Mouse (Mus musculus): ENCODE data around the gene Senp6. TPM values are rescaled to one million over a fixed set of nuclear protein-coding genes. Genes with fewer than 3 reads are reported as not detected.
"Not testable (repeated sequence)": the region's sequence is repeated elsewhere in the genome, so short reads cannot be mapped to it uniquely, and the experiment has no call there.

Senp6 gene
- 15.5 TPM for polyA plus RNA-seq (2012; fragmentation: generic; extraction: Trizol)
- long read RNA-seq, experiment 1, partial matches to known transcripts, result 8 of 9 reads
- long read RNA-seq, experiment 1, other reads (novel, unspliced or antisense), result 0 of 9 reads
- long read RNA-seq, experiment 2, full-length matches to known transcripts, result 1 of 12 reads
- long read RNA-seq, experiment 2, partial matches to known transcripts, result 3 of 12 reads
- long read RNA-seq, experiment 2, other reads (novel, unspliced or antisense), result 8 of 12 reads

- H3K27me3 ChIP-seq (ENCODE audit: control insufficient read depth, insufficient read depth, insufficient read length), result no peaks in the 10 kb centered on the region
- TF ChIP-seq FOSL1 (IDR thresholded peaks at IDR 0.05; ENCODE audit: insufficient read depth, low read length, poor library complexity, severe bottlenecking) (no peak), USF1 (IDR thresholded peaks at IDR 0.05; ENCODE audit: low read depth) (no peak), MAX (IDR thresholded peaks at IDR 0.05) (no peak), CEBPB (IDR thresholded peaks at IDR 0.05; ENCODE audit: low read depth) (no peak), CTCF (IDR thresholded peaks at IDR 0.05; ENCODE audit: control insufficient read depth, insufficient read depth, insufficient read length) (no peak), MYOG (IDR thresholded peaks at IDR 0.05; ENCODE audit: control insufficient read depth, extremely low read depth, insufficient read length) (no peak), MYOD1 (IDR thresholded peaks at IDR 0.05; ENCODE audit: control insufficient read depth, insufficient read length, low read depth) (no peak)
- H3K36me3 ChIP-seq (ENCODE audit: control insufficient read depth, insufficient read depth), result no peaks in the 10 kb centered on the region
- H3ac ChIP-seq (ENCODE audit: control insufficient read depth, insufficient read length, low read depth), result peak within 1 kb of the TSS; percentile 84
- peaks cover 38% of the 10 kb centered on the region for H3K79me3 ChIP-seq (ENCODE audit: low read depth)
- H3K4me3 ChIP-seq (ENCODE audit: insufficient read depth, poor library complexity, severe bottlenecking), result peak within 1 kb of the TSS; percentile 42
- H3K79me2 ChIP-seq (ENCODE audit: control insufficient read depth, insufficient read depth), result peaks cover 45% of the 10 kb centered on the region
These were observed at the start of gene Senp6 for GRCm38 (mm10) chr9:80066367-80067220. Gene Senp6 (plus strand): TSS chr9:80066903.

- H3K4me3 ChIP-seq (ENCODE audit: insufficient read depth, poor library complexity, severe bottlenecking), result no peak overlapping the region
- TF ChIP-seq MYOD1 (IDR thresholded peaks at IDR 0.05; ENCODE audit: control insufficient read depth, insufficient read length, low read depth), result no peak
- TF ChIP-seq CEBPB (IDR thresholded peaks at IDR 0.05; ENCODE audit: low read depth), result no peak
- TF ChIP-seq MYOG (IDR thresholded peaks at IDR 0.05; ENCODE audit: control insufficient read depth, extremely low read depth, insufficient read length), result no peak
- no peaks in the 10 kb centered on the region for H3K79me2 ChIP-seq (ENCODE audit: control insufficient read depth, insufficient read depth)
- no peaks in the 10 kb centered on the region for H3K79me3 ChIP-seq (ENCODE audit: low read depth)
- no peaks in the 10 kb centered on the region for H3K36me3 ChIP-seq (ENCODE audit: control insufficient read depth, insufficient read depth)
- H3ac ChIP-seq (ENCODE audit: control insufficient read depth, insufficient read length, low read depth), result no peak overlapping the region
- no peaks in the 10 kb centered on the region for H3K27me3 ChIP-seq (ENCODE audit: control insufficient read depth, insufficient read depth, insufficient read length)
These were observed 46.3 kb upstream of the Senp6 start for GRCm38 (mm10) chr9:80020429-80020828.

GRCm38 (mm10) chr9:80021648-80022047 lies 45.1 kb upstream of the Senp6 start:
- Histone ChIP-seq H3K27me3 (ENCODE audit: control insufficient read depth, insufficient read depth, insufficient read length) (no peaks in the 10 kb centered on the region), H3K79me3 (ENCODE audit: low read depth) (no peaks in the 10 kb centered on the region), H3K36me3 (ENCODE audit: control insufficient read depth, insufficient read depth) (no peaks in the 10 kb centered on the region), H3K4me3 (ENCODE audit: insufficient read depth, poor library complexity, severe bottlenecking) (no peak overlapping the region), H3ac (ENCODE audit: control insufficient read depth, insufficient read length, low read depth) (no peak overlapping the region), H3K79me2 (ENCODE audit: control insufficient read depth, insufficient read depth) (no peaks in the 10 kb centered on the region)
- TF ChIP-seq MYOD1 (IDR thresholded peaks at IDR 0.05; ENCODE audit: control insufficient read depth, insufficient read length, low read depth) (no peak), CTCF (IDR thresholded peaks at IDR 0.05; ENCODE audit: control insufficient read depth, insufficient read depth, insufficient read length) (no peak), FOSL1 (IDR thresholded peaks at IDR 0.05; ENCODE audit: insufficient read depth, low read length, poor library complexity, severe bottlenecking) (no peak), MYOG (IDR thresholded peaks at IDR 0.05; ENCODE audit: control insufficient read depth, extremely low read depth, insufficient read length) (no peak), MAX (IDR thresholded peaks at IDR 0.05) (no peak), CEBPB (IDR thresholded peaks at IDR 0.05; ENCODE audit: low read depth) (no peak), USF1 (IDR thresholded peaks at IDR 0.05; ENCODE audit: low read depth) (no peak)

GRCm38 (mm10) chr9:80022821-80023220 lies 43.9 kb upstream of the Senp6 start:
- no peak for TF ChIP-seq CTCF (IDR thresholded peaks at IDR 0.05; ENCODE audit: control insufficient read depth, insufficient read depth, insufficient read length)
- no peak for TF ChIP-seq USF1 (IDR thresholded peaks at IDR 0.05; ENCODE audit: low read depth)
- TF ChIP-seq MYOG (IDR thresholded peaks at IDR 0.05; ENCODE audit: control insufficient read depth, extremely low read depth, insufficient read length), result no peak
- no peak for TF ChIP-seq MYOD1 (IDR thresholded peaks at IDR 0.05; ENCODE audit: control insufficient read depth, insufficient read length, low read depth)
- no peak for TF ChIP-seq CEBPB (IDR thresholded peaks at IDR 0.05; ENCODE audit: low read depth)
- TF ChIP-seq MAX (IDR thresholded peaks at IDR 0.05), result no peak
- no peak for TF ChIP-seq FOSL1 (IDR thresholded peaks at IDR 0.05; ENCODE audit: insufficient read depth, low read length, poor library complexity, severe bottlenecking)
- no peaks in the 10 kb centered on the region for H3K79me2 ChIP-seq (ENCODE audit: control insufficient read depth, insufficient read depth)
- no peaks in the 10 kb centered on the region for H3K79me3 ChIP-seq (ENCODE audit: low read depth)
- H3K27me3 ChIP-seq (ENCODE audit: control insufficient read depth, insufficient read depth, insufficient read length), result no peaks in the 10 kb centered on the region
- H3K36me3 ChIP-seq (ENCODE audit: control insufficient read depth, insufficient read depth), result no peaks in the 10 kb centered on the region
- H3K4me3 ChIP-seq (ENCODE audit: insufficient read depth, poor library complexity, severe bottlenecking), result no peak overlapping the region
- H3ac ChIP-seq (ENCODE audit: control insufficient read depth, insufficient read length, low read depth), result no peak overlapping the region

- not testable (repeated sequence) for H3K4me3 ChIP-seq (ENCODE audit: insufficient read depth, poor library complexity, severe bottlenecking); H3K36me3 ChIP-seq (ENCODE audit: control insufficient read depth, insufficient read depth); H3K27me3 ChIP-seq (ENCODE audit: control insufficient read depth, insufficient read depth, insufficient read length); H3K79me2 ChIP-seq (ENCODE audit: control insufficient read depth, insufficient read depth); H3ac ChIP-seq (ENCODE audit: control insufficient read depth, insufficient read length, low read depth); H3K79me3 ChIP-seq (ENCODE audit: low read depth)
These were observed 41.4 kb upstream of the Senp6 start for GRCm38 (mm10) chr9:80025347-80025746.

GRCm38 (mm10) chr9:80026017-80026416 lies 40.7 kb upstream of the Senp6 start:
- H3ac ChIP-seq (ENCODE audit: control insufficient read depth, insufficient read length, low read depth), result no peak overlapping the region

More at GRCm38 (mm10) chr9:80026017-80026416, 40.7 kb upstream of the Senp6 start:
- TF ChIP-seq MAX (IDR thresholded peaks at IDR 0.05) (no peak), CTCF (IDR thresholded peaks at IDR 0.05; ENCODE audit: control insufficient read depth, insufficient read depth, insufficient read length) (peak; percentile 20), USF1 (IDR thresholded peaks at IDR 0.05; ENCODE audit: low read depth) (no peak)
- H3K79me3 ChIP-seq (ENCODE audit: low read depth), result no peaks in the 10 kb centered on the region
- H3K79me2 ChIP-seq (ENCODE audit: control insufficient read depth, insufficient read depth), result no peaks in the 10 kb centered on the region
- no peaks in the 10 kb centered on the region for H3K36me3 ChIP-seq (ENCODE audit: control insufficient read depth, insufficient read depth)
- H3K27me3 ChIP-seq (ENCODE audit: control insufficient read depth, insufficient read depth, insufficient read length), result no peaks in the 10 kb centered on the region
- no peak overlapping the region for H3K4me3 ChIP-seq (ENCODE audit: insufficient read depth, poor library complexity, severe bottlenecking)
